Mouse (Mus musculus) small intestine, adult 2 months (tissue): ENCODE data around the gene Impdh2.

Experiments
- CTCF ChIP-seq: fragments of 200-500 bp; IDR thresholded peaks from 2 replicates; pipeline ENCODE4 v1.5.1; 2012; ENCODE audit warnings: low read depth, mild to moderate bottlenecking, control low read depth, inconsistent platforms, low read length, moderate library complexity, mixed read lengths; ENCODE audit not compliant: insufficient replicate concordance, insufficient read length; ENCODE audit errors: extremely low read depth
- POLR2A ChIP-seq: fragments of 200-500 bp; IDR thresholded peaks from 2 replicates; pipeline ENCODE4 v1.6.1; 2012; ENCODE audit warnings: low read depth, mild to moderate bottlenecking, control low read depth, inconsistent platforms, low read length, moderate library complexity

GRCm38 (mm10) chr9:108577025-108577424 lies 16.9 kb downstream of the Impdh2 start:
- TF ChIP-seq POLR2A (no peak), CTCF (no peak)
